ENCODE assay signal across 8 mouse cellular contexts in genomic region chrX:48342731-48343130, GRCm38 (mm10). TPM values are rescaled to one million over a fixed set of nuclear protein-coding genes. Genes with fewer than 3 reads are reported as not detected.
A peak's percentile ranks its signal among the peaks of the same experiment; 100 is the strongest.
DNase-seq lines count a peak whose midpoint lies in the region; ATAC-seq and TF ChIP-seq lines count a peak whose summit lies in the region.

No protein-coding gene starts in this region.

- WGBS in forebrain, embryonic 15.5 days: 17% methylated on average over 16 of the region's 16 CpGs
- WGBS in midbrain, embryonic 12.5 days: 26% methylated on average over 16 of the region's 16 CpGs

- no peak for TF ChIP-seq RAD21 in CH12.LX (IDR thresholded peaks at IDR 0.05; ENCODE audit: low read depth, low read length)

- peak overlapping the region; percentile 79 for H3K4me2 ChIP-seq in CH12.LX (ENCODE audit: insufficient read depth, low read depth, poor library complexity, severe bottlenecking)
- peak overlapping the region; percentile 76 for H3K4me2 ChIP-seq in forebrain, embryonic 15.5 days (replicated peaks)
- peak overlapping the region; percentile 75 for H3K4me2 ChIP-seq in midbrain, embryonic 12.5 days (replicated peaks)

- DNase-seq in cerebellum, adult 18-20 months: peak; percentile 16 to 18
- no peak for DNase-seq in cerebellum, postnatal 4 days (ENCODE audit: low spot score in 2 of 2)
- no peak for DNase-seq in CH12.LX (ENCODE audit: extremely low read depth)
- DNase-seq in kidney, adult 9 months: peak; percentile 6
- no peak for DNase-seq in natural killer cell, adult 2 months (ENCODE audit: low spot score in 2 of 2)

- H3K9me3 ChIP-seq in CH12.LX (replicated peaks; ENCODE audit: low read length): no peaks in the 10 kb centered on the region
- no peaks in the 10 kb centered on the region for H3K9me3 ChIP-seq in forebrain, embryonic 15.5 days
- no peaks in the 10 kb centered on the region for H3K9me3 ChIP-seq in midbrain, embryonic 12.5 days

- no peak overlapping the region for H3K27ac ChIP-seq in CH12.LX (ENCODE audit: insufficient read depth, low read depth)
- 0 out of 2 replicates have a peak overlapping the region, but pooled peaks have one; percentile 34 for H3K27ac ChIP-seq in forebrain, embryonic 15.5 days (replicated peaks)
- H3K27ac ChIP-seq in midbrain, embryonic 12.5 days (replicated peaks): no peak overlapping the region

- no peak for TF ChIP-seq EP300 in CH12.LX (IDR thresholded peaks at IDR 0.05; ENCODE audit: low read length)

- H3K36me3 ChIP-seq in CH12.LX (replicated peaks in 1 of 2; ENCODE audit: control insufficient read depth in 1 of 2, insufficient read depth in 1 of 2, low read length in 1 of 2): no peaks in the 10 kb centered on the region
- no peaks in the 10 kb centered on the region for H3K36me3 ChIP-seq in forebrain, embryonic 15.5 days
- no peaks in the 10 kb centered on the region for H3K36me3 ChIP-seq in midbrain, embryonic 12.5 days

- ATAC-seq in forebrain, embryonic 15.5 days (replicated peaks): peak; percentile 0; the same call in 1 of the 2 replicates
- ATAC-seq in midbrain, embryonic 12.5 days (ENCODE audit: low FRiP score, low read depth): no peak
- ATAC-seq in monocyte, adult 5-6 weeks (replicated peaks; ENCODE audit: insufficient number of reproducible peaks, low FRiP score, low TSS enrichment, poor library complexity, severe bottlenecking): no peak

- peak overlapping the region in 2 of 3 experiments; percentile 14 to 29 for H3K4me3 ChIP-seq in CH12.LX (replicated peaks in 1 of 3; ENCODE audit: low read depth in 2 of 3, low read length in 2 of 3, poor library complexity in 1 of 3)
- H3K4me3 ChIP-seq in forebrain, embryonic 15.5 days: peak overlapping the region; percentile 61
- H3K4me3 ChIP-seq in midbrain, embryonic 12.5 days: peak overlapping the region; percentile 60

- H3K9ac ChIP-seq in CH12.LX (ENCODE audit: insufficient read depth, low read depth): peak overlapping the region; percentile 77; the same call in 1 of the 2 replicates
- peak overlapping the region; percentile 33; the same call in 1 of the 2 replicates for H3K9ac ChIP-seq in forebrain, embryonic 15.5 days (replicated peaks)
- H3K9ac ChIP-seq in midbrain, embryonic 12.5 days (replicated peaks): no peak overlapping the region

- in situ Hi-C loops in CH12.LX (cut with MboI; ENCODE audit: low pct_ligation_motif_present, low pct_unique_long_range_greater_than_20kb, low sequenced_read_pairs): loop anchor here (10.0 kb wide), 1 partner anchor 62 kb away; no protein-coding TSS in a partner anchor

- no peaks in the 10 kb centered on the region for H3K79me2 ChIP-seq in CH12.LX (replicated peaks; ENCODE audit: control insufficient read depth, extremely low read depth, insufficient read depth, poor library complexity, severe bottlenecking)

- TF ChIP-seq CTCF in CH12.LX (conservative IDR thresholded peaks at IDR 0.05 in 1 of 2, IDR thresholded peaks at IDR 0.05 in 1 of 2; ENCODE audit: low read depth in 2 of 2, low read length in 2 of 2): no peak

- dilution Hi-C loops in CH12.LX (cut with MboI; ENCODE audit: extremely low pct_ligation_motif_present, extremely low pct_unique_long_range_greater_than_20kb, low sequenced_read_pairs): no loop called here

- TF ChIP-seq POLR2A in CH12.LX (IDR thresholded peaks at IDR 0.05; ENCODE audit: low read depth, low read length): no peak

- H3K4me1 ChIP-seq in CH12.LX (ENCODE audit: control insufficient read depth in 1 of 2, insufficient read depth in 2 of 2): peaks cover 0 to 17% of the 10 kb centered on the region in 2 experiments; a peak in 2 of 4 replicates
- peaks cover 21% of the 10 kb centered on the region for H3K4me1 ChIP-seq in forebrain, embryonic 15.5 days
- H3K4me1 ChIP-seq in midbrain, embryonic 12.5 days: no peaks in the 10 kb centered on the region

- H3K27me3 ChIP-seq in CH12.LX (replicated peaks): peaks cover 16% of the 10 kb centered on the region
- H3K27me3 ChIP-seq in forebrain, embryonic 15.5 days: no peaks in the 10 kb centered on the region
- no peaks in the 10 kb centered on the region; the same call in none of the 2 replicates for H3K27me3 ChIP-seq in midbrain, embryonic 12.5 days

TF ChIP-seq in CH12.LX, 34 proteins besides CTCF, POLR2A, EP300 and RAD21:
- TF ChIP-seq ZMIZ1 (IDR thresholded peaks at IDR 0.05; ENCODE audit: low read depth, low read length): no peak
- TF ChIP-seq USF1 (IDR thresholded peaks at IDR 0.05; ENCODE audit: low read depth, low read length): no peak
- TF ChIP-seq ELF1 (IDR thresholded peaks at IDR 0.05; ENCODE audit: low read depth, low read length): no peak
- TF ChIP-seq MAFK (IDR thresholded peaks at IDR 0.05; ENCODE audit: insufficient replicate concordance, low read length): no peak
- TF ChIP-seq MYC (IDR thresholded peaks at IDR 0.05; ENCODE audit: low read depth, low read length): no peak
- TF ChIP-seq ZKSCAN1 (IDR thresholded peaks at IDR 0.05; ENCODE audit: borderline replicate concordance, low read depth, low read length): no peak
- no peak for TF ChIP-seq TBP (conservative IDR thresholded peaks at IDR 0.05; ENCODE audit: low read depth, low read length)
- no peak for TF ChIP-seq RCOR1 (conservative IDR thresholded peaks at IDR 0.05; ENCODE audit: low read depth, low read length)
- TF ChIP-seq PAX5 (IDR thresholded peaks at IDR 0.05; ENCODE audit: low read length): no peak
- no peak for TF ChIP-seq MEF2A (IDR thresholded peaks at IDR 0.05; ENCODE audit: borderline replicate concordance, low read depth, low read length)
- no peak for TF ChIP-seq ZC3H11A (IDR thresholded peaks at IDR 0.05; ENCODE audit: low read depth, low read length)
- no peak for TF ChIP-seq MAZ (IDR thresholded peaks at IDR 0.05; ENCODE audit: low read depth, low read length)
- no peak for TF ChIP-seq UBTF (IDR thresholded peaks at IDR 0.05; ENCODE audit: low read depth, low read length)
- no peak for TF ChIP-seq NELFE (IDR thresholded peaks at IDR 0.05; ENCODE audit: low read depth, low read length)
- TF ChIP-seq MAX (IDR thresholded peaks at IDR 0.05; ENCODE audit: low read length): no peak
TF ChIP-seq in CH12.LX: peak in this region for 0.

RNA-seq across cellular contexts. Expression of gene Bcorl1, which starts 1.6 kb away (rescaled TPM):
- total RNA-seq in CH12.LX (2012; rRNA removed) (1.3 and 1.9 TPM in 2 replicates), CH12.LX (2014; rRNA removed) (0.18 and 0.30 TPM in 2 replicates)
- 2.2 and 3.1 TPM in 2 replicates for polyA plus RNA-seq in CH12.LX (2012; ENCODE audit: insufficient read length, low read depth)
- polyA plus RNA-seq in forebrain, embryonic 15.5 days (2015; fragmentation: Nextera tagmentation; extraction: Ambion mirVana): 6.5 and 7.5 TPM in 2 replicates
- 6.7 and 8.3 TPM in 2 replicates for polyA plus RNA-seq in midbrain, embryonic 12.5 days (2016; fragmentation: Nextera tagmentation; extraction: Ambion mirVana)
- total RNA-seq in monocyte, adult 5-6 weeks (2017): 2.1 to 13.5 TPM (median 4.3 TPM) in 3 replicates

Comparison
In these comparisons a context has a peak if more than half of its experiments do, and no peak if none do; other contexts are left out.
1. DNase-seq: peak in cerebellum, adult 18-20 months (2 of 2) and kidney, adult 9 months (single experiment); none in cerebellum, postnatal 4 days (0 of 2), CH12.LX (single experiment) and natural killer cell, adult 2 months (0 of 2).
2. Peak in every context shown above with its lines, with median percentiles within 50 percentile points of each other: H3K4me2 ChIP-seq and H3K4me3 ChIP-seq.